Mouse (Mus musculus) v-Abl transformed pro-B cells (cell line): ENCODE results near the gene Shcbp1.
"Not testable (repeated sequence)": the region's sequence is repeated elsewhere in the genome, so short reads cannot be mapped to it uniquely, and the experiment has no call there.

ENCODE experiments used
- in situ Hi-C, 2 experiments: fragments of 400-800 bp; cut with MboI; formaldehyde crosslinking; loops; one replicate each; pipeline ENCODE4 v1.15.1; 2025; ENCODE audit not compliant: unreplicated experiment in 2 of 2

The Shcbp1 gene

GRCm38 (mm10) chr8:4779254-4780055 lies at the start of gene Shcbp1:
TSS of gene Shcbp1 (minus strand) at chr8:4779567.
- in situ Hi-C loops, result loop anchor here (5.0 to 25.0 kb wide), 6 partner anchors 105 to 1067 kb away; partner anchors contain the start of genes Evi5l (in 2 of the 2), Clec4g (in 1 of the 2) and Zfp958 (in 1 of the 2)

GRCm38 (mm10) chr8:4808831-4809230 lies 29.5 kb upstream of the Shcbp1 start:
- in situ Hi-C loops, result no loop called here

- in situ Hi-C loops, result no loop called here
Observed at GRCm38 (mm10) chr8:4800524-4801122, 21.3 kb upstream of the Shcbp1 start.

GRCm38 (mm10) chr8:4778266-4778665 lies 1.1 kb downstream of the Shcbp1 start:
- in situ Hi-C loops, result loop anchor here (5.0 to 25.0 kb wide), 6 partner anchors 103 to 1066 kb away; partner anchors contain the start of genes Evi5l (in 2 of the 2), Clec4g (in 1 of the 2) and Zfp958 (in 1 of the 2)

- in situ Hi-C loops, result loop anchor here in 1 of 2 experiments (10.0 kb wide), 1 partner anchor 90 kb away; no protein-coding TSS in a partner anchor
Observed at GRCm38 (mm10) chr8:4764751-4765150, 14.6 kb downstream of the Shcbp1 start.

GRCm38 (mm10) chr8:4753048-4753447 lies 26.3 kb downstream of the Shcbp1 start:
- in situ Hi-C loops, result no loop called here

GRCm38 (mm10) chr8:4730942-4731341 lies 48.4 kb downstream of the Shcbp1 start:
- in situ Hi-C loops, result no loop called here

- in situ Hi-C loops, result no loop called here
Observed at GRCm38 (mm10) chr8:4715546-4715945, 63.8 kb downstream of the Shcbp1 start.

GRCm38 (mm10) chr8:4708346-4708745 lies 71.0 kb downstream of the Shcbp1 start:
- in situ Hi-C loops, result not testable (repeated sequence)

GRCm38 (mm10) chr8:4707916-4708315 lies 71.5 kb downstream of the Shcbp1 start:
- in situ Hi-C loops, result not testable (repeated sequence)

GRCm38 (mm10) chr8:4691634-4692033 lies 87.7 kb downstream of the Shcbp1 start:
- in situ Hi-C loops, result no loop called here
